Mouse (Mus musculus) megakaryocyte, embryonic 14.5 days (primary cell): ENCODE results near the gene Wdfy3. TPM values are rescaled to one million over a fixed set of nuclear protein-coding genes. Genes with fewer than 3 reads are reported as not detected.
"Not testable (repeated sequence)": the region's sequence is repeated elsewhere in the genome, so short reads cannot be mapped to it uniquely, and the experiment has no call there.

Experiments
- H3K27me3 ChIP-seq: replicated peaks from 2 replicates; pipeline ENCODE3; 2012; ENCODE audit warnings: inconsistent platforms
- H3K36me3 ChIP-seq: replicated peaks from 2 replicates; pipeline ENCODE3; 2012; ENCODE audit warnings: low read length, inconsistent platforms, mixed read lengths
- H3K4me1 ChIP-seq: 2 replicates; pipeline ENCODE4 v1.6.1; 2012; ENCODE audit warnings: inconsistent platforms
- H3K4me3 ChIP-seq: replicated peaks from 2 replicates; pipeline ENCODE3; 2012; ENCODE audit warnings: moderate library complexity, mild to moderate bottlenecking, inconsistent platforms
- H3K9me3 ChIP-seq: 2 replicates; pipeline ENCODE4 v1.6.1; 2012; ENCODE audit warnings: inconsistent platforms
- FLI1 ChIP-seq: IDR thresholded peaks from 2 replicates; pipeline ENCODE4 v1.6.1; 2012; ENCODE audit warnings: low read length, inconsistent platforms, mixed read lengths
- GATA1 ChIP-seq: IDR thresholded peaks from 3 replicates; pipeline ENCODE4 v1.6.1; 2012; ENCODE audit warnings: mixed read lengths, low read length, inconsistent platforms, borderline replicate concordance
- polyA plus RNA-seq: library from polyadenylated mRNA; stranded (reverse); fragments of >175 nt; gene quantifications from 2 replicates; pipeline ENCODE4 v1.2.3, GENCODE M21; 2012; ENCODE audit warnings: low replicate concordance; ENCODE audit not compliant: insufficient read depth

The Wdfy3 gene
- polyA plus RNA-seq, 1 experiment = 4.3 TPM

- H3K9me3 ChIP-seq = no peaks in the 10 kb centered on the region
- peaks cover 27% of the 10 kb centered on the region for H3K4me1 ChIP-seq
- no peaks in the 10 kb centered on the region for H3K27me3 ChIP-seq
- TF ChIP-seq GATA1 (no peak), FLI1 (no peak)
- no peak overlapping the region for H3K4me3 ChIP-seq
- H3K36me3 ChIP-seq = peaks cover 87% of the 10 kb centered on the region
Observed at GRCm38 (mm10) chr5:101932971-101933810, 136.5 kb downstream of the Wdfy3 start.

- Histone ChIP-seq H3K36me3 (peaks cover 87% of the 10 kb centered on the region), H3K9me3 (no peaks in the 10 kb centered on the region), H3K4me3 (no peak overlapping the region), H3K4me1 (peaks cover 27% of the 10 kb centered on the region), H3K27me3 (no peaks in the 10 kb centered on the region)
- TF ChIP-seq GATA1 = no peak
- TF ChIP-seq FLI1 = no peak
Observed at GRCm38 (mm10) chr5:101931997-101932396, 137.7 kb downstream of the Wdfy3 start.

GRCm38 (mm10) chr5:101926311-101926710, 143.4 kb downstream of the Wdfy3 start:
- peaks cover 17% of the 10 kb centered on the region for H3K4me1 ChIP-seq
- TF ChIP-seq FLI1 (no peak), GATA1 (no peak)
- H3K36me3 ChIP-seq = peaks cover 99% of the 10 kb centered on the region
- H3K4me3 ChIP-seq = no peak overlapping the region
- no peaks in the 10 kb centered on the region for H3K9me3 ChIP-seq
- no peaks in the 10 kb centered on the region for H3K27me3 ChIP-seq

- no peak for TF ChIP-seq GATA1
- TF ChIP-seq FLI1 = no peak
- Histone ChIP-seq H3K4me3 (no peak overlapping the region), H3K36me3 (peaks cover 99% of the 10 kb centered on the region), H3K9me3 (no peaks in the 10 kb centered on the region), H3K4me1 (peaks cover 11% of the 10 kb centered on the region), H3K27me3 (no peaks in the 10 kb centered on the region)
Observed at GRCm38 (mm10) chr5:101923710-101924109, 146.0 kb downstream of the Wdfy3 start.

- H3K36me3 ChIP-seq = peaks cover 94% of the 10 kb centered on the region
- H3K9me3 ChIP-seq = no peaks in the 10 kb centered on the region
- H3K4me3 ChIP-seq = no peak overlapping the region
- H3K27me3 ChIP-seq = no peaks in the 10 kb centered on the region
- TF ChIP-seq GATA1 = no peak
- TF ChIP-seq FLI1 = no peak
- peaks cover 8% of the 10 kb centered on the region for H3K4me1 ChIP-seq
Observed at GRCm38 (mm10) chr5:101919559-101919958, 150.2 kb downstream of the Wdfy3 start.

GRCm38 (mm10) chr5:101909468-101909867, 160.3 kb downstream of the Wdfy3 start:
- Histone ChIP-seq H3K36me3 (peaks cover 97% of the 10 kb centered on the region), H3K4me1 (0 out of 2 replicates have a peak, but pooled peaks cover 4% of the 10 kb centered on the region), H3K9me3 (no peaks in the 10 kb centered on the region), H3K4me3 (no peak overlapping the region), H3K27me3 (no peaks in the 10 kb centered on the region)
- no peak for TF ChIP-seq FLI1
- no peak for TF ChIP-seq GATA1

- Histone ChIP-seq H3K36me3 (peaks cover 97% of the 10 kb centered on the region), H3K27me3 (no peaks in the 10 kb centered on the region), H3K4me1 (0 out of 2 replicates have a peak, but pooled peaks cover 4% of the 10 kb centered on the region), H3K9me3 (no peaks in the 10 kb centered on the region), H3K4me3 (no peak overlapping the region)
- TF ChIP-seq FLI1 = no peak
Observed at GRCm38 (mm10) chr5:101905624-101906023, 164.1 kb downstream of the Wdfy3 start.

- H3K36me3 ChIP-seq = peaks cover 97% of the 10 kb centered on the region
- H3K27me3 ChIP-seq, H3K4me3 ChIP-seq, H3K4me1 ChIP-seq, H3K9me3 ChIP-seq: not testable (repeated sequence)
Observed at GRCm38 (mm10) chr5:101904841-101905240, 164.9 kb downstream of the Wdfy3 start.

- peaks cover 7% of the 10 kb centered on the region; the same call in 1 of the 2 replicates for H3K4me1 ChIP-seq
- H3K9me3 ChIP-seq = no peaks in the 10 kb centered on the region
- H3K36me3 ChIP-seq = peaks cover 93% of the 10 kb centered on the region
- TF ChIP-seq GATA1 (no peak), FLI1 (no peak)
- H3K27me3 ChIP-seq = no peaks in the 10 kb centered on the region
- no peak overlapping the region for H3K4me3 ChIP-seq
Observed at GRCm38 (mm10) chr5:101902686-101903085, 167.0 kb downstream of the Wdfy3 start.

- H3K36me3 ChIP-seq = peaks cover 92% of the 10 kb centered on the region
- peaks cover 3% of the 10 kb centered on the region; the same call in 1 of the 2 replicates for H3K4me1 ChIP-seq
- H3K9me3 ChIP-seq = no peaks in the 10 kb centered on the region
- TF ChIP-seq FLI1 = no peak
- no peak for TF ChIP-seq GATA1
- no peak overlapping the region for H3K4me3 ChIP-seq
- no peaks in the 10 kb centered on the region for H3K27me3 ChIP-seq
Observed at GRCm38 (mm10) chr5:101899981-101900380, 169.7 kb downstream of the Wdfy3 start.

GRCm38 (mm10) chr5:101896784-101897183, 172.9 kb downstream of the Wdfy3 start:
- Histone ChIP-seq H3K9me3 (no peaks in the 10 kb centered on the region), H3K27me3 (no peaks in the 10 kb centered on the region), H3K36me3 (peaks cover 92% of the 10 kb centered on the region), H3K4me1 (peaks cover 3% of the 10 kb centered on the region; the same call in 1 of the 2 replicates), H3K4me3 (no peak overlapping the region)
- TF ChIP-seq GATA1 (no peak), FLI1 (no peak)
